Mouse (Mus musculus): ENCODE data around the gene Tmem51. TPM values are rescaled to one million over a fixed set of nuclear protein-coding genes. Genes with fewer than 3 reads are reported as not detected.

Gene Tmem51
- total RNA-seq, 2 experiments from 2014 or later, result 4.8 to 5.9 TPM

Other genes starting within 250 kb of the Tmem51 start
- gene Ctrc, start 237.9 kb downstream of the Tmem51 start, total RNA-seq (2021), result not detected
- gene Efhd2, start 209.4 kb downstream of the Tmem51 start, total RNA-seq (2021), result 10 to 100 TPM; 28.9 to 29.1 TPM
- under 1 TPM; 0.45 to 0.79 TPM for gene Fhad1, start 69.2 kb downstream of the Tmem51 start, total RNA-seq (2021)
- 10 to 100 TPM; 17.0 to 23.0 TPM for gene Kazn, start 155.1 kb upstream of the Tmem51 start, total RNA-seq (2021)